Mouse (Mus musculus) gonadal fat pad, adult 2 months (tissue): ENCODE results near the gene 3110009E18Rik. TPM values are rescaled to one million over a fixed set of nuclear protein-coding genes. Genes with fewer than 3 reads are reported as not detected.

ENCODE experiments used
- DNase-seq: peaks from one replicate; pipeline ENCODE4 v3.0.0-alpha.2; 2012; ENCODE audit warnings: low read depth
- polyA plus RNA-seq: library from polyadenylated mRNA; depleted of rRNA; stranded (reverse); fragments of >200 nt; gene quantifications from 2 replicates; pipeline ENCODE4 v1.2.3, GENCODE M21; 2012

The 3110009E18Rik gene
- polyA plus RNA-seq, 1 experiment = 2.2 TPM

DNA sequence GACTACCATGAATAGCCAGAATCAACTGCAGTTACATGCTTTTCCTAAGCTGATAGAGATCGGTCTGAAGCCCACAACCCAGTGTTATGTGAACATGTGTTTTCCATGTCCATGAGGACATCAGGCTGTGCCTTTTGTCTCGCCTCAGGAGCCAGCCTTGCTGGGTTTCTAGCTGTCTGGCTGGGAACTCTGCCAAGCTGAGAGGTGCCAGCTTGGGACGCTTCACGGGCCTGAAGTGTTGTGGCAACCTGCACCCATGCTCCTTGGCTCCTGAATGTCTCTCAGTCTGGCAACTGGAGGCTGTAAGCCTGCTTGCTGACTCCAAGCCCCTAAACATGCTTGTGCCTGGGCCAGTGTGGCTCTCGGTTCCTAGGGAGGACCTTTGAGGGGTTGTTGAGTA, 21.6 kb downstream of the 3110009E18Rik start:
- no peak for DNase-seq

DNA sequence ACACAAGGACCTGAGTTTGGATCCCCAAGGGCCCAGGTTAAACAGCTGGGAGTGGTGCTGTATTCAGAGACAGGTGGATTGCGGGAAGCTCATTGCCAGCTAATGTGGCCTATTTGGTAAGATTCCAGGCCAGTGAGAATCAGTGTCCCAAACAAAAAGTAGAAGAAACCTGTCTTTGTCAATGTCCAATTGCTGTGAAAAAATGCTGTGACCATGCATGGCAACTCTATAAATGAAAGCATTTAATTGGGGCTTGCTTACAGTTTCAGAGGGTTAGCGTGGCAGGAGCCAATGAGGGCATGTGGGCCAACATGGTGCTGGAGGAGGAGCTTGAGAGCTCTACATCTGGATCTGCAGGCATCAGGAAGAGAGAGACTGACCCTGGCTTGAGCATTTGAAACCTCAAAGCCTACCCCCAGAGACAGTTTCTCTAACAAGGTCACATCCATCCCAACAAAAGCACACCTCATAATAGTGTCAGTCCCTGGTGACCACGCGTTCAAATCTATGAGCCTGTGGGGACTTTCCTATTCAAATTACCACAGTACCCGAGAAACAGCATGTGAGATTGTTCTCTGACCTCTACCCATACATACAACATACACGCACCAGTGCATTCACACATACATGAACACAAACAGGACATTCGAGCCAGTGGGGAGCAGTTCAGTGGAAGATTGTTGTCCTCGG, 24.7 kb downstream of the 3110009E18Rik start:
- no peak for DNase-seq

DNA sequence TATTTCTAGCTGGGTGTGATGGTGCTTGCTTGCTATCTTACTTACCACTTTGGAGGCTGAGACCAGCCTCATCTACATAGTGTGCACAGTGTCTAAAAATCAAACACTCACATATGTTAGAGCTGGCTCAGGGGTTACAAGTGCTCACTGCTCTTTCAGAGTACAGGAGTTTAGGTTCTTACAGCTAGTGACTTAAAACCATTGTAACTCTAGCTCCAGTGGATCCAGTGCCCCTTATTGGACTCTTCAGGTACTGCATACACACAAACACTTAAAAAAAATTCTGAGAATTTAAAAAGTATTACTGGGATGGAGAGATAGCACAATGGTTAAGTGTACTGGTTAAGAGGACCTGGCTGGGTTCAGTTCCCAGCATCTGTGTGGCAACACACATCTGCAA, 26.0 kb downstream of the 3110009E18Rik start:
- DNase-seq = no peak

DNA sequence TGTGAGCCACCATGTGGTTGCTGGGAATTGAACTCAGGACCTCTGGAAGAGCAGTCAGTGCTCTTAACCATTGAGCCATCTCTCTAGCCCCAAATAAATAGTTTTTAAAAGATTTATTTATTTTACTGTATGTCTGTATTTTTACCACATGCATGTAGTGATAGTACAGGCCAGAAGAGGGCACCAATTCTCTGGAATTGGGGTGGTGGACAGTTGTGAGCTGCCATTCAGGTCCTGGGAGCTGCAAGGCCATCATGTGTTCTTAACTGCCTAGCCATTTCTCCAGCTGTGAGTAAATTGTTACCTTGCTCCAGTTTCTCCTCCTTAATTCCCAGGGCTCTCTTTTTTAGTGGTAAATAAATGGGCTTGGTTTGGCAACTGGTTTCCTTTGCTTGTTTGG, 33.2 kb downstream of the 3110009E18Rik start:
- no peak for DNase-seq

DNA sequence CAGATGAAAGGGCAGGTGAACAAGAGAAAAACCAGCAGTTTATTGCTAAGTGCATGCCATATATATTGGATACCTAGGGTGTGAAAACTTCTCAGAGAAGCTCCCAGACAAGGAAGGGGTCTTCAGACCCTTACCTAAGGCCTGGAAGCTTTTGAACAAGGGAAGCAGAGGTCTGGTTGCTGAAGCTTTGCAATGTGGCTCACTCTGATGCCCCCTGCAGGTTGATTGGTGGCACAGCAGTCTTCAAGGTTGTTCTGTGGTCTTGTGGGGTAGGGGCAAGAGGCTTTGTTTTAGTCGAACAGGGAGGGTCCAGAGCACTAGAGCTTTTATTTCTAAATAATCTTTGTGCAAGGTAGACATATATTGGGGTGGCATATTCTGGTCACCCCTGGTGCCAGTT, 34.3 kb downstream of the 3110009E18Rik start:
- no peak for DNase-seq

DNA sequence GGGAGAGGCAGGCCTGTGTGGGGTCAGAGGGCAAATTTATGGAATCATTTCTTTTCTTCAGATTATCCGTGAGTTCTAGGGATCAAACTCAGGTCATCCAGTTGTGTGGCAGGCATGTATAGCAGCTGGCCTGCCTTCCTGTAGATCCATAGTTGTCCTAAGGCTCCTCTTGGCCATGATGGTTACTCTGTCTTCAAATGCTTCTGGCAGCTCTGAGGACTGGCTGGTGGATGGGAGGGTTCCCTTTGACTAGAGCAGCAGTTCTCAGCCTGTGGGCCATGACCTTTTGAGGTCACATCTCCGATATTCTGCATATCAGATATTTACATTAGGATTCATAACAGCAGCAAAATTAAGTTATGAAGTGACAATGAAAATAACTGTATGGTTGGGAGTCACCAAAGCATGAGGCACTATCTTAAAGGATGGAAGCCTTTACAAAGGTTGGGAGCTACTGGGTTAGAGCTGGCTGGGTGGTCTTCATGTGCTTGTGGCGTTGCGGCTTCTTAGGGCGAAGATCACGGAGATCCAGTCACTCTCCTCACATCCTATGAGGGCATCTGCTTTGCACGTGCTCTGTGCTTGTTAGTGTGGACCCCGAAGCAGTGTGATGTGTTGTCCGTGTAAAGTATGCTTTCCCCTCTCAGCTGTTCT, 37.6 kb downstream of the 3110009E18Rik start:
- DNase-seq = no peak

DNA sequence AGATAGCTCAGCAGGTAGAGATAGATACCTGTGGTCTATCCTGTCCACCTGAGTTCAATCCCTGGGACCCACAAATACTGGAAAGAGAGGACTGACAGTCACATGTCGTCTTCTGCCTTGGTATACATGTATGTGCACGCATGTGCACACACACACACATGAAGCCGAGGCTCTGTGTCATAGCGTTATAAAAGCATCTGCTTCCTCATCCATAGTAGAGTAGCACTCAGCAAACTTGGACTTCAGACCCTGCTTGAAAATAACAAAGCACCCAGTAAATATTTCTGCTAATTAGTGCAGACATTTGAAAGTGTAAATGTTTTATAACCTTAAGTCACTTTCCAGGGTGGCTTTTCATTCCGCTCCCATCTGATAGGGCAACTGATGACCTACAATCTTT, 40.5 kb downstream of the 3110009E18Rik start:
- DNase-seq = no peak

DNA sequence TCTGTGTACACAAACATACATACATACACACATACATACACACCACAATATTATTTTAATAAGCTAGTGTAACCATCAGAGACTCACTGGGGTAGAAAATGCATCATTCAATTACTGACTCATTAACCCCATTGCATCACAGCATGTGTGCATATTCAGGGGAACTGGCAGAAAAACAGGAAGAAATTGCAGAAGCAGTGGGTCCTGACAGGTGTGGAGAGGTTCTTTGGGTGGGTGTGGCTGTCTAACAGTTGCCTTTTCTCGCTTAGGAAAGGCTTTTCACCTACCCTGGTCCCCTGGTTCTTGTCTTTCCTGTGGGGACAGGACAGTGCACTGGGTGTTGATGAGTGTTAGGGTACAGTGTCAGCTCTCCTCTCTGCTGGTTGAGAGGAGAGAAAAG, 41.6 kb downstream of the 3110009E18Rik start:
- no peak for DNase-seq

DNA sequence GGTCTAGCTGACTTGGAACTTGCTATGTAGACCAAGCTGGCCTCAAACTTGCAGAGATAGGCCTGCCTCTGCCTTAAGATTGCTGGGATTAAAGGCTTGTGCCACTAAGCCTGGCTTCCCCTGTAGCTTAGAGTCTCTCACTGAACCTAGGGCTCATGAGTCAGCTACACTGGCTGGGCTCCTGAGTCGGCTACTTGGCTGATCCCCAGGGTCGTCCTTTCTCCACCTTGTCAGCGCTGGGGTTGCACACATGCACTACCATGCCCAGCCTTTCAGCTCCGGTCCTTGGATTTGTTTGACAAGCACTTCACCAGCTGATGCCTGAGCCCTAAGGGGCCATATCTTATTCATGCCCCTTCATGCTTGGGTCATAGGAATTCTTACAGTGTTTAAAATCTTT, 47.0 kb downstream of the 3110009E18Rik start:
- DNase-seq = no peak

DNA sequence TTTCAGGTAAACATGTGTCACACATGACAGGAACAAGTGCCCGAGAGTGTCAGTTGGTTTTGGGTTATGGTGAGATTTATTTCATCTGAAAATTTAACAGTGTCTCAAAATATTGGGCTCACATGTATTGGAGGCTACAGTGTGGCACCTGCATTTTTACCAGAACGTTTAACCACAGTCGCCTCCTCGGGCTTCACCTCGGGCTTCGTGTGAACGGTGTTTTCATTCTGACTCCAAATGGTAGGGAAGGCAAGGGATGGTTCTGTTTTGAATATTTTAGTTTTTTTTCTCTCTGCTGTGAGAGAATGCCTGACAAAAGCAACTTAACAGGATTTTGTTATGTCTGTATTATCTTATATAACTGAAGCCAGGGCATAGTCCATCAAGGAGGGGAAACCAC, 47.7 kb downstream of the 3110009E18Rik start:
- no peak for DNase-seq

DNA sequence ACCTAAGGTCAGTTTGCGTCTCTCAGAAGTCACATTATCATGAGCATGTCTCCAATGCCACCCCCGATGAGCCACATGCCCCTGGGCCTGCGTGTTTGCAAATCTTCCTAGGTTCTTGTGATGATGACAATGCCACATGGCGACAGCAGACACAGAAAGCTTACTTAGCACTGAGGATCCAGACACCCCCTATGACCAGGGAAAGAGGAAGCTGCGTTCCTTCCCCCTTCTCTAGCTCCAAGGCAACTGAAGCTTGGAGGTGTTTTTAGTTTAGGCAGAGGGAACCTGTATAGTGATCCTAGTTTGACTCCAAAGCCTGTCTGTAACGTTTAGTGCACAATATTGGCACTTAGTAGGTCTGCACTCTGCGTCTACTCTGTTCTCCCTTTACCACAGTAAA, 49.3 kb downstream of the 3110009E18Rik start:
- DNase-seq = no peak

DNA sequence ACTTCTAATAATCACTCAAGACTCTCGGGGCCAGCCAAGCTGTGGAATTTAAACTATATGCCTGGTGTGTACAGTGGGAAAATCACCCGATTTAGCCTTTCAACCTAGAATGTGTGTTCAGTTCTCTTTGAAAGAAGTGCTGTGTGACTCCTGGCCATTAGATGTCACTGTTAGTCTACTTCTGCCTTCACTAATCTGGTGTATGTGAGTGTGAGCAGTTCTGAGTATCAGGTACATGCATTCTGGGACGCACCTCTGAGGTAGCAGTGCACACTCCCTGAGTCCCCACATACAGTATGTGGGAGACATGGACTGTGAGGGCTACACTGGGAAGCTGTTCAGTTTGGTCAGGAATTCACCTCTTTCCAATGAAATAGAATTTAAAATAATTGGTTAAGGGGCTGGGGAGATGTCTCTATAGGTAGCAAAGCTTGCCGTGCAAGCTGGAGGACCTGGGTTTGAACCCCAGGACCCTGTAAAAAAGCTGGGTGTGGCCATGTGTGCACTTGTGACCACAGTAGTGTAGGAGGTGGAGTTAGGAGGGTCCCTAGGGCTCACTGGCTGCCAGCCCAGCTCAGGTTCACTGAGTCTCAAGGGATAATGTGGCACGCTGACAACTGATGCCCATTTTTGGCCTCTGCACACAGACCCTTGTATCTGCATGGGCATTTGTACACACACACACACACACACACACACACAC, 51.0 kb downstream of the 3110009E18Rik start:
- DNase-seq = no peak

DNA sequence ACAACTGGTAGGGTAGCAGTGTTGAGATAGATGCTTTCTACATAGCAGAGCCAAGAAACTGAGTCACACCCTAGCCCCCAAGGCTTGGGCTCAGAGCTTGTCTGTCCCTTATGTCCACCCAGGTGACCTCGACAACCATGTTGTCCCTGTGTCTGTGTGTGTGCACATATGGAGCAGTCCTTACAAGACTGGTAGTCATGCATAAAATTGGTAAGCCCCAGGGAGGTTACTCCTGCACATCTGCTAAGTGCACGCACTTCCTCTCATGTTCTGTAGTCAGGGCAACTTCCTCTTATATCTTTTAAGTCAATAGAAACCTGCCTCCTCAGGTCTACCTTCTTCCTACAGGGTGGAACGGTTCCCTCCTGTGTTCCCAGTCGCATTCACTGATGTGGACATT, 54.0 kb downstream of the 3110009E18Rik start:
- DNase-seq = no peak

DNA sequence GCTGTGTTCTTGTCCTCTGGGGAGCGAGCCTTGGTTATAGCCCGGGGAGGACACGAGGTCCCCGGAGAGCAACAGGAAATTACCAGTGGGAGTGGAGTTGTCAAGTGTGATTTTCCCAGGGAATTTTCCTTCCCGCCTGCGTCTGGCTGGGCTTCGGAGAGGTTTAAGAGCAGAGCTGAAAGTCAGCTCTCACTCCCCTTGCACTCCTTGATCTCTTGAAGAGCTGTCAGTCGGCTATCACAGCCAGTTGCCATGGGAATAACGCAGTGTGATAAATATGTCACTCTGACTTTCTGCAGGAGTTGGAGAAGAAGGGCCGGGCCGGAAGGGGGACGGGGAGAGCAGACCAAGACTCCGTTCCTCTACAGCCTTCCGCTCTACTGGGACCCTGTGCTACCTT, 55.3 kb downstream of the 3110009E18Rik start:
- no peak for DNase-seq

DNA sequence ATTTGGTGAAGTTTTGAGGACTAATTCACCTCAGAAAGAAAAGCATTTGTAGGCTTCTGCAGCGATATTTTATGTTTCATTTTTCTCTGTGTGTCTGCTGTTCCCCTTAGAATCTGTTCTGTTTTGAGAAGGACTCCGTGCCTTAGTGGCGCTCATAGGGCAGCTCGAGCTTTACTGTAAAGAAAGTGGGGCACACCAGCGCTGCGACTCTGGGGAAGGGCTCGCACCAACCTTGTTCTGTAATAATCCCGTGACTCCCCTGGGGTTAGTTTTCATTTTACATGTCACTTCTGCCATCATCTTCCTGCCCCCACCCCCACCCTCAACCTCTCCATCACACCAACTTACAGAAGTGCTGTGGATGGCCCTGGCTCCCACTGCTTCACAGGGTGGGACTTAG, 56.2 kb downstream of the 3110009E18Rik start:
- DNase-seq = no peak

DNA sequence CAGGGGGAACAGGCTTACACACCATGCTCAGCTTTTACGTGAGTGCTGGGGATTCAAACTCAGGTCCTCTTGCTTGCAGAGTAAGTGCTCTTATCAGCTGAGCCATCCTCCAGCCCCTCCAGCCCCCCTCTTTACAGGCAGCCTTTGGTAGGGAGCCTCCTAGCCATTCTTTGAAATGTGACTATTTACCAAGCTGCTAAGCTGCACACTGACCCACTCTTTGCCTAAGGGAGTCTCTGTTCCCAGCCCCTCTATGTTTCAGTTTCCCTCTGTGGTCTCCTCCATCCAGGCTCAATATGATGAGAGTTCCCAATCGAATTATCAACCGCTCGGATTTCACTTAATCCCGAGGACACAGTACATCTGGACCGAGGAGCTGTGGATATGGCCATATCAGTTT, 65.2 kb downstream of the 3110009E18Rik start:
- DNase-seq = no peak

DNA sequence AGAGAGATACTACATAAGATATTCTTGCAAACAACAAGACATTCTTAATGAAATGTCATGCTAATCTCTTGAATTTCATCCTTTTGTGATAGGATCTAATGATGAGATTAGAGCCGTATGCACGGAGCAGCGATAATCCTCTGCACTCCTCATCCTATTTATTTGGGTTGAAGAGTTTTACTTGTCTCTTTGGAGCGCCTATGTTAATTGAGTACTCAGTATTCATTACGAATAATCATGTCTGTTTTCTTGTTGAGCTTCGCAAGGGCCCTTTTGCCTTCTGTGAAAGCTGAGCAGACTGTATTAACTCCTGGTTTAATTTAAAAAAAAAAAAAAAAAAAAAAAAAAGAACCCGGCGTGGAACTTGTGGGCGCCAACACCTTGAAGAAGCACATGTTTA, 65.7 kb downstream of the 3110009E18Rik start:
- DNase-seq = no peak

DNA sequence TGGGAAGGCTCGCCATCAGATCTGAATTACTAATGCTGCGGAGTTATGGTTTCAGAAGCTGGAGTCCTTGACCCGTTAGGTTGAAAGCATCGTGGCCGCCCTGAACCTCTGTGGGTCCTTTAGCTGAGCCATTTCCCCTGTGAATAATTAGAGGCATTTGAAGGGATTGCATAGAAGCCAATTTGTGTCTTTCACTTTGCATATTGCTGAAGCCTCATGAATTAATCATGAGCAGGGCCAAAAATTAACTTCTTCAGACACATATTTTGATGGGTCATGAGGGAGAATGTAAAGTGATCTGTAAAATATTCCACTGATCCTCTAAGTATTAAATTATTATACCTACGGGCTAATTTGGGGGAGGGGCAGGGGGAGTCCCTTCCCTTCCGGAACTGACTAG, 66.1 kb downstream of the 3110009E18Rik start:
- DNase-seq = no peak

DNA sequence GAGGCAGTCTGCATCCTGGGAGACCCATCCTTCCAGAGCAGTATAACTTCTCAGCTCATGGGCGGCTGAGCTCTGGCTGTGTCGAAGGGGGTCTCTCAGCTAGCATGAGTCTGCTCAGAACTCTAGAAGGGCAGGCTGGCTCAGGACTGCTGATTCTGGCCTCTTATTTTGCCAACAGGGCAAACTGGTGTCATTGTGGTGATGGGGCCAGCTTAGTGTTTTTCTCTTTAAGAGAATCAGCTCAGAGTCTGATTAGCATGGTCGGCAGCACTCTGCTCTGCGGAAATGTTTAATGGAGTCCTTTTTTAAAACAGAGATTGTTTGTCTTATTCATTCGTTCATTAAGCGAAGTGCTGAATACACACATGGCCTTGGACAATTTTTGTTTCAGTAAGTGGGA, 68.2 kb downstream of the 3110009E18Rik start:
- DNase-seq = no peak

DNA sequence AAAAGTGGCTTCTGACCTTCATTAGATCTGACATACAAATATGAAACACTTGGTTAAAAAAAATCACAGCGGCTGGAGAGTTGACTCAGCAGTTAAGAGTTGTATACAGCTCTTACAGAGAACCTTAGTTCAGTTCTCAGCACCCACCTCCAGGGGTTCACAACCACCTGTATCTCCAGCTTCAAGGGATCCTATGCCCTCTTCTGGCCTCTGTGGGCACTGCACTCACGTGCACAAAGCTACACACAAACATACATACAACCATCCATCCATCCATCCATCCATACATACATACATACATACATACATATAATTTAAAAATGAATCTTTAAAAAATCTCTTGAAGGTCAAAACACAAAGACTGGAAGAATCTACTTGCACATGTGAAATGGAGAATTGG, 69.3 kb downstream of the 3110009E18Rik start:
- DNase-seq = no peak

DNA sequence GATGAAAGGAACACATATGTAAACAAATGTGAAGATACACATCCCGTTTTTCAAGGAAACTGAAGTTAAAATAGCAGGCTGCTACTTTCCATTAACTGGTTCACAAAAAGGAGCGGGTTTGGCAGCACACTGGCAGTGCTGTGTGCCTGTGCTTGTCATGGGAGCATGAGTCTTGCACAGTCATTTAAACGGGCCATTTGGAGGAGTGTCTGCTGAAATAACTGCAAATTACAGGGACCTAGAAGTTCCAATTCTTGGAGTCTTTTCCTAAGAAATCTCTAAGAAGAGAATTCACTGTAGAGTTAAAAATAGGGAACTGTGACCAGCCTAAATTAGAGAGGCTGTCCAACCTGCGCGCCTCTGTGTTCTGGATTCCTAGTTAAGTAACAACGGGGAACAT, 70.0 kb downstream of the 3110009E18Rik start:
- no peak for DNase-seq

DNA sequence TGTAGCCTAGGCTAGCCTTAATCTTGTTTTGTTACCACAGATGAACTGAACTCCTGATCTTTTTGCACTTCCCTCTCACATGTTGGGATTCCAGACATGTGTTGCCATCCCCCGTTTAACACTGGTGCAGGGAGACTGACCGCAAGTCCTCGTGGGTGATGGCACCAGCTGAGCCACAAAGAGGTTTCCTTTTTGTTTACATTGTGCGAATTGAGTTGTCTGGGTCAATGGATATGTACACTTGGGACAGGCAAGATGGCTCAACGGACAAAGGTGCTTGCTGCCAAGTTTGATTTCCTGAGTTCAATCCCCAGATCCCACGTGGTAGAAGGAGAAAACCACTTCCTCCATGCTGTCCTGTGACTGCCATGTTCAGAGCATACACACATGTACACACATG, 71.3 kb downstream of the 3110009E18Rik start:
- no peak for DNase-seq

DNA sequence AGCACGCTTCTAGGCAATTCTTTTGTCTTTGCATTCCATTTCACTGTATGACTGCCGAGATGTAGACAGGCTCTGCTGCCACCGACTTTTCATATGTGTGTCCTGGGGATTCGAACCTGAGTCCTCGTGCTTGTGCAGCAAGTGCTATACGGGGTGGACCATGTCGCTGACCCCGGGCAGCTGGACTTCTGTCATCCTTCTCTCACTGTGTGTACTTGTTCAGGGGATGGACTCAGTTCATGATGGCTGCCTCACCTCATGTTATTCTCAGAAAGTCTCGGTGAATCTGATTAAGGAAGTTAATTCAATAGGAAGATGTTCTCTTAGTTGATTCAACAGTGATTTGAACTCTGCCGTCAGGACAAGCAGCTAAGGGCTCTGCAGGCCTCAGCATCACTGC, 72.6 kb downstream of the 3110009E18Rik start:
- no peak for DNase-seq
